Mouse (Mus musculus): ENCODE results near the gene Arhgap29. TPM values are rescaled to one million over a fixed set of nuclear protein-coding genes. Genes with fewer than 3 reads are reported as not detected.

Gene Arhgap29
- polyA plus RNA-seq, 1 experiment from 2014 or later, result 18.3 TPM

DNA sequence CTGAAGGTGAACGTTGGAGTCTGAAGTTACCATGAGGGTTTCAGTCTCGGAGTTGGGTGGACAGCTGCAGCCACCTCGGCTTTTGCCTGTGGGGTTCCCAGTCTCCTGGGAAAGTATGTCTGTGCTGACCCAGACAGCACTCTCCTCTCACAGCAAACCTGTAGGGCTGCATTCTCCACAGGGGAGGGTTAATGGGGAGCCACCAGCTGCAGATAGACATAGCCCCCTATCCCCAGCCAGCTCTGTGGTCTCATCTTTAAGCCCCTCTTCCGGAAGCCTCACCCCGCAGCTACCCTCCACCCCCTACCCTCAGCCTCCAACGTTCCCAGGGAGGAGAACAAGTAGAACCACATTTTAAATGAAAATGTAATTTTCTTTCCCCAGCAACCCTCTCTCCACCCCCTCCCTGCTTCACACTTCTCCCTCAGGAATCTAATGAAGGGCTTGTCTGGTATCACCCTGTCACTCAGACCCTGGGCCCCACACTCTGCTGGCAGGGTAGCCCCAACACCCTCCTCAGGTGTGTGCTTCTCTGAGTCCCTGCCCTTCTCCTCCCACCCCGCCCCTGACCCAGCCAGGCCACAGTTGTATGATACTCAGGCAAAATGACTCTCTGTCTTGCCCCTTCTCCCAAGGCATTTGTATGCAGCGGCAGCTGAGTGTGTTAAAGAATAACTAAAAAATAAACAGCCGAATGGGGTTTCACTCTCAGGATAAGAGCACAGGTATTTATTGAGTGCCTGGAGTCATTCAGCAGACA lies 106.3 kb downstream of the Arhgap29 start:
- no peak overlapping the region for H3K4me2 ChIP-seq (ENCODE audit: low read length)
- no peak overlapping the region for H3K4me3 ChIP-seq (replicated peaks; ENCODE audit: low read length)
- H3K4me1 ChIP-seq (replicated peaks; ENCODE audit: control insufficient read depth, insufficient read depth, low read length), result no peaks in the 10 kb centered on the region
- H3K27me3 ChIP-seq (replicated peaks; ENCODE audit: control insufficient read depth, insufficient read depth, low read length), result 0 out of 2 replicates have a peak, but pooled peaks cover 2% of the 10 kb centered on the region
- H3K36me3 ChIP-seq (ENCODE audit: control insufficient read depth, insufficient read depth), result no peaks in the 10 kb centered on the region
- WGBS, result 72% methylated on average over 9 of the region's 9 CpGs
- H3K27ac ChIP-seq (ENCODE audit: low read length), result no peak overlapping the region
- no peaks in the 10 kb centered on the region for H3K9me3 ChIP-seq (ENCODE audit: control insufficient read depth, low read length)
- ATAC-seq, result no peak
- H3K9ac ChIP-seq (replicated peaks; ENCODE audit: low read depth, low read length), result no peak overlapping the region

GRCm38 (mm10) chr3:122062586-122062985 lies 110.2 kb downstream of the Arhgap29 start:
- Histone ChIP-seq H3K4me3 (replicated peaks; ENCODE audit: low read length) (no peak overlapping the region), H3K27me3 (replicated peaks; ENCODE audit: control insufficient read depth, insufficient read depth, low read length) (no peaks in the 10 kb centered on the region), H3K4me2 (ENCODE audit: low read length) (no peak overlapping the region), H3K36me3 (ENCODE audit: control insufficient read depth, insufficient read depth) (no peaks in the 10 kb centered on the region), H3K4me1 (replicated peaks; ENCODE audit: control insufficient read depth, insufficient read depth, low read length) (no peaks in the 10 kb centered on the region), H3K27ac (ENCODE audit: low read length) (no peak overlapping the region), H3K9ac (replicated peaks; ENCODE audit: low read depth, low read length) (no peak overlapping the region), H3K9me3 (ENCODE audit: control insufficient read depth, low read length) (no peaks in the 10 kb centered on the region)
- no peak for ATAC-seq
- 89% methylated on average over 10 of the region's 10 CpGs for WGBS

GRCm38 (mm10) chr3:122064556-122065410 lies 112.4 kb downstream of the Arhgap29 start:
- Histone ChIP-seq H3K27me3 (replicated peaks; ENCODE audit: control insufficient read depth, insufficient read depth, low read length) (no peaks in the 10 kb centered on the region), H3K4me2 (ENCODE audit: low read length) (no peak overlapping the region), H3K9ac (replicated peaks; ENCODE audit: low read depth, low read length) (no peak overlapping the region), H3K36me3 (ENCODE audit: control insufficient read depth, insufficient read depth) (no peaks in the 10 kb centered on the region), H3K4me1 (replicated peaks; ENCODE audit: control insufficient read depth, insufficient read depth, low read length) (no peaks in the 10 kb centered on the region), H3K9me3 (ENCODE audit: control insufficient read depth, low read length) (no peaks in the 10 kb centered on the region), H3K4me3 (replicated peaks; ENCODE audit: low read length) (no peak overlapping the region), H3K27ac (ENCODE audit: low read length) (no peak overlapping the region)
- ATAC-seq, result no peak
- 87% methylated on average over 13 of the region's 13 CpGs for WGBS

Other genes with a start within 250 kb of the Arhgap29 start
- gene F3, start 229.0 kb upstream of the Arhgap29 start, polyA plus RNA-seq (2015; fragmentation: Nextera tagmentation; extraction: Ambion mirVana), result 9.1 and 9.5 TPM in 2 replicates
- gene Abcd3, start 137.2 kb upstream of the Arhgap29 start, polyA plus RNA-seq (2015; fragmentation: Nextera tagmentation; extraction: Ambion mirVana), result 72.8 and 75.1 TPM in 2 replicates
- gene Abca4, start 91.9 kb downstream of the Arhgap29 start, polyA plus RNA-seq (2015; fragmentation: Nextera tagmentation; extraction: Ambion mirVana), result 0.70 and 0.87 TPM in 2 replicates